Mouse (Mus musculus): ENCODE measurements around the gene Rflnb.

Rflnb gene

DNA sequence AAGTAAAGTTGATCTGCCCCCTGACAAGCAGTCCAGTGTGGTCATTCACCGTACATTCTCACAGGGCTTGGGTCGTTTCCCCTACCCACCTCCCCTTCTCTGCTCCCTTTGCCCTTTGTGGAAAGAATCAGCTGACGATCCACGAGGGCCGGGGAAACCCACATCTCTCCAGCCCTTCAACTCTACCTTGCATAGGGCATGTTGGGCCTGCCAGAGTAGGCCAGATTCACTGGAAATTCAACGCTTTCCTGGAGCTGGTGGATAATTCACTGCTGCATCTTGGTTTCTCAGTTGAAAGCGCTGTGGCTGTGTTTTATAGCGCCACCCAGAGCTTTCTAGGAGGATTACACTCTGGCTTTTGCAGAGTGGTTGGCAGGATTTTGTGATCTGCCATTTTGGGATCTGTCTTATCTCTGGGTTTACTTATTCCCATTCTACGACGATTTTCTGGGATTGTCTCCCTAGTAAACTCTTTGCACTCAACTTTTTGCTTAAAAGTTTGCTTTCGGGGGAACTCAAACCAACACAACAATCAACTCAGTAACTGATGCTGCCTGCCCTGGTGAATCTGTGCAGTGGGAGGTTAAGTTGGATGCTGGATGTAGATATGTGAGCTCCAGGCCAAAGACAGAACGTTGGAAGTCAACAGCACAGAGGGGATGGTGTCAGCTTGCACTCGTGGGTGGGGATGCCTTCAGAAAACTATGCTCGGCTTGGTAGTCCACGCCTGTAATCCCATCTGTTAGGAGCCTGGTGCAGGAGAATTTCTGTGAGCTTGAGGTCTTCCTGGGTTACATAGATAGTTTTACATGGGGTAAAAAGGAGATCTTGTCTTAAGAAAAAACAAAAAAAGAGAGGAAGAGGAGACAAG lies 36.4 kb downstream of the Rflnb start:
- no peak for DNase-seq (ENCODE audit: low spot score)

DNA sequence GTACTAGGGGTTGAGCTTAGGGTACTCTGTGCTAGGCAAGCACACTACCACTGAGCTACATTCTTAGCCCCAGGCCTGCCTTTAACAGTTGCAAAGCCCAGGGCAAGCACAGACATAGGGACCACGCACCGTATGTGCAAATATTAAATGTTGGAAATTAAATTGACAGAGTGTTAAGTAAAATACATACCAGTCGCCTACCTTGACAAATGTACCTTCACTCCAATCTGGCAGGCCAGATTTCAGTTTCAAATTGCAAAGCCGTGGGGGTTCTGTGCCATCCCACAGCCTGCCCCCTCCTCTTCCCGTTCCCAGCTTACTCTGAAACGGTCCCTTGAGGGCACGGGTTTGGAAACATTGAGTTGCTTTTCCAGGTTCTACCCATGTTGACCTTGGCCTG lies 41.6 kb downstream of the Rflnb start:
- DNase-seq (ENCODE audit: low spot score): no peak

DNA sequence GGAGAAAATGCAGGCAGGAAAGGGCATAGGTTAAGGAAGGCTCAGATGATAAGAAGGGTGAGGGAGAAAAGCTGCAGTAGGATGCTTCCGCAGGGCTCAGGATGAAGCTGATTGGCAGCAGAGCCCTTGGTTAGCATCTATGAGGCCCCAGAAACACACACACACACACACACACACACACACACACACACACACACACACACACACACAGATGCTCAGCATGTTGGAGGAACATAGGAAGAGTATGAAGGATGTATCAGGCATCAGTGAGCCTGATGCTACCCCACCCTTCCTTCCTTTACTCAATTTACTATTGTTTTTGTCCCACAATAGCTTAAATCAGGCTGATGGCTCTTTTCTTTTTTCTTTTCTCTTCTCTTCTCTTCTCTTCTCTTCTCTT lies 43.0 kb downstream of the Rflnb start:
- no peak for DNase-seq (ENCODE audit: low spot score)

DNA sequence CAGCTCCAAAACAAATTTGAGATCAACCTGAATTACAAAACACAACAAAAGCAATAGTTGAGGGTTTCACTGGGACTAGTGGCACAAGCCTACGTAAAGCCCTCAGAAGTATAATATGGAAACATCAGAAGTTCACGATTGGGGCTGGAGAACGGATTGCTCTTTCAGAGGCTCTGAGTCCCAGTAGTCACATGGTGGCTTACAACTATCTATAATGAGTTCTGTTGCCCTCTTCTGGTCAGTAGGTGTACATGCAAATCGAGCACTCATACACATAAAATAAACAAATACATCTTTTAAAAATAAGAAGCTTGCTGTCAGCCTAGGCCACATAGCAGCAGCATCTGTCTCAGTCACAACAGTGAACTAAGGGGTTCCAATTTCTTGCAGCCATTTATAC lies 44.4 kb downstream of the Rflnb start:
- peak; percentile 24 for DNase-seq (ENCODE audit: low spot score)

DNA sequence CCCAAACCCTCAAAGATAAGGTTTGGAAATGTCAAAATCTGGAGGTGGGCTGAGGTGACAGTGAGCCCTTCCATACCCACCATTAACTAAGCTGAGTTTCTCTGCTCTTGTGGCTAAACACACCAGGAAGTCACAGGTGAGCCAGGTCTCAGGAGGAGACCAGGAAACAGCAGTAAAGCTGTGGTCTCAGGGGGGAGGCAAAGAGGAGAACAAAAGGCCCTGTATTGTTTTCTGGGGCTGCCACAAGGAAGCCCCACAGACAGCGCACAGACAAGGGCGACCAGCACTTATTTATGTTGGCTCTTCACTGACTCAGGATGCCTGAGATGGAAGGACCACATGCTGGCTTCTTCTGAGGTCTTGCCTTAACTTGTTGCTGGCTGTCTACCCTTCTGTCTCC lies 47.2 kb downstream of the Rflnb start:
- DNase-seq (ENCODE audit: low spot score): no peak

GRCm38 (mm10) chr11:75978051-75978450 lies 49.5 kb downstream of the Rflnb start:
- no peak for DNase-seq (ENCODE audit: low spot score)

DNA sequence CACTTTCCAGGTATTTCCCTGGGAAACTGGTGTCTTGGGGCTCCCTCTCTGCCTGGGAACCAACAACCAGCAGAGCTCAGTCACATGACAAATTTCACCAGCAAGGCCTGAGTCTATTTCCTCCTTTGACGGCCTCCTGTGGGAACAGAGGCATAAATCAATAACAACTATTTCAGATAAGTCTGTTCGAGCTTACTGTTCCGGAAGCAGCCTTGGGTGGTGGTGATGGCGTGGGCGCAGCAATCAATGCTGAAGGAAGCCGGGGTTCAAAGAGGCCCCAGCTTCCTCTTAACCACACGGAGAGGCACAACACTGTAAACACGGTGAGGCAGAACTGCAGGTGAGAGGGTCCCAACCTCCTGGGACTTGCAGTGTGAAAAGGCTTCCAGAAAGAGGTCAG lies 50.8 kb downstream of the Rflnb start:
- DNase-seq (ENCODE audit: low spot score): no peak

DNA sequence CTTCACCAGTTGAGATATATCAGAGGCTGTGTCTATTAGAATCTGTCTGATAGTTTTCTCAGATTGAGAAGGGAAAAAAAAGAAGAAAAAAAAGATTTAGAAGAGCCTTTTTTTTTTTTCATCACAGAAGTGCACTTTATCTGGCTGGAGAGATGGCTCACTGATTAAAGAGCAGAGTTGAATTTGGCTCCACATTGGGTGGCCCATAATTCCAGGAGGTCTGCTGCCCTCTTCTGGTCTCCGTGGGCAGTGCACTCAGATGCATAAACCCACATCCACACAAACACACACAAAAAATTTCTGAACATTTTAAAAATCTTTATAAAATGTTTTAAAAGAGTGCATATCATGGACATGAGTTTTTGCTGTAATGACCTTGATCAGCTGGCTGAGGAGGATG lies 53.6 kb downstream of the Rflnb start:
- no peak for DNase-seq (ENCODE audit: low spot score)

DNA sequence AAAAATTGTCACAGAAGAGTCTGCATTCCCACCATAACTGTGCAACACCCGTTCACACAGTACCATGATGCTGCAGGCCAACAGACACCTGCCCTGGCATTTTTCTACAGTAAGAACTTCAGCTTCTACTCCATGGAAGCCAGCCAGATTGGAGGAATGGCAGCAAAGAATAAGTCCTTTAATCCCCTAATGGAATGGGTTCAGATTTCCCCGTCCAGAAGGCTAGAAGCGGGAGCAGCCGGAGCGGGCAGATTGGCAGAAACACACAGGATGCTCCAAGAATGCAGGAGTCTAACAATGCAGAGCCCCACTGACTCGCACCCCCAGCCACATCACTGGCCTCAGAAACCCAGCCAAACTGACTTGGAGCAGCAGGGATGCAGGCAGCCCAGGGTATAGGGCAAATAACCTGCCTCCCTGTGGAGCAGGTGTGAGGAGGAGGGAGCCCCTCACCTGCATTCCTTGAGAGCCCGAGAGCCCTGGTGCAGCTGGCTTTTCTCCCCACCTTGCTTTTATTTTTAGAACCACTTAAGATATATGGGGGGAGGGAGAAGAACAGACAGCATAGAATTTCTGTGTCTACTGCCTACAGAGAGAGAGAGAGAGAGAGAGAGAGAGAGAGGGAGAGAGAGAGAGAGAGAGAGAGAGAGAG lies 54.5 kb downstream of the Rflnb start:
- no peak for DNase-seq (ENCODE audit: low spot score)

DNA sequence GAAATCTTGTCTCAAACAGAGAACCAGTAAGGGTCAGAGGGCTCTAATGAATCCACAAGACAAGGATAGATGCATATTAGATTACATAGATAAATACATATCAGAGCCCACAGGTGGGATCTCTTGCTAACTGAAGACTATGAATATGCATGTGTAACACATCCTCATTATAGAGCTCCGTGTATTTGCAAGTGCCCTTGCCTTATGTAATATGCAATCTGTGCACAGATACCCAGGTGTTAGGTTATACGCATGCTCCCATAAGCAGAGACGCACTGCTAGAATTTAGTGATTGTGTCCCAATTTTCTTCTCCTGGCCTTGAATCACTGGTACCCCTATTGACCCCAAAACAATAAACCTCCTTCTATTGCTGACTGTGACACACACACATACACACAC lies 55.4 kb downstream of the Rflnb start:
- no peak for DNase-seq (ENCODE audit: low spot score)

DNA sequence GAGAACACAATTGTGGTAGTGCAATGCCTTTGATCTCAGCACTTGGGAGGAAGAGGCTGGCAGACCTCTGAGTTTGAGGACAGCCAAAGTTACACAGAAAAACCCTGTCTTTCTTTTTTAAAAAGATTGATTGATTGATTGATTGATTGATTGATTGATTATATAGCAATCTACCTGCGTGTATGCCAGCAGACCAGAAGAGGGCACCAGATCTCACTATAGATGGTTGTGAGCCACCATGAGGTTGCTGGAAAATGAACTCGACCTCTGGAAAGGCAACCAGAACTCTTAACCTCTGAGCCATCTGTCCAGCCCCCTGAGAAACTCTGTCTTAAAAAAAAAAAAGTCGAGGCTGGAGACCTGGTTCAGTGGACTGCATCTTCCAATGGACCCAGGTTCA lies 57.0 kb downstream of the Rflnb start:
- no peak for DNase-seq (ENCODE audit: low spot score)
